Mouse (Mus musculus) Patski (cell line): Measurements from ENCODE around the gene Gipc3. TPM values are rescaled to one million over a fixed set of nuclear protein-coding genes. Genes with fewer than 3 reads are reported as not detected.
A peak's percentile ranks its signal among the peaks of the same experiment; 100 is the strongest.

Experiments
- ATAC-seq: fragments of 100-300 bp; one replicate; pipeline ENCODE4 v1.8.0; 2021
- CTCF ChIA-PET: fragments of 350-600 bp; sonication (Branson Sonifier 250); formaldehyde crosslinking; loops from one replicate; lab custom pipeline; 2022; ENCODE audit warnings: inconsistent platforms; lab: Charles Lee
- POLR2A ChIA-PET: fragments of 350-600 bp; sonication (Branson Sonifier 250); formaldehyde crosslinking; loops from one replicate; lab custom pipeline; 2022; ENCODE audit warnings: antibody characterized with exemption, inconsistent platforms; lab: Charles Lee
- DNase-seq: peaks from one replicate; pipeline ENCODE4 v3.0.0-alpha.2; 2011; ENCODE audit warnings: low read depth, low spot score
- H3K27me3 ChIP-seq: fragments of 371-371 bp; one replicate; pipeline ENCODE4 v1.5.1; 2021
- CTCF ChIP-seq: fragments of 100-300 bp; IDR thresholded peaks from one replicate; pipeline ENCODE4 v1.5.1; 2021
- in situ Hi-C: fragments of 300-500 bp; cut with MboI; formaldehyde crosslinking; loops from 3 replicates; pipeline ENCODE4 v1.11.1; 2018; ENCODE audit warnings: low pct_unique_long_range_greater_than_20kb, mixed read lengths
- polyA plus RNA-seq: library from polyadenylated mRNA; unstranded; gene quantifications from one replicate; pipeline ENCODE4 v1.2.3, GENCODE M21; 2021

Gipc3 gene
- polyA plus RNA-seq, 1 experiment from 2014 or later: 0.46 TPM

DNA sequence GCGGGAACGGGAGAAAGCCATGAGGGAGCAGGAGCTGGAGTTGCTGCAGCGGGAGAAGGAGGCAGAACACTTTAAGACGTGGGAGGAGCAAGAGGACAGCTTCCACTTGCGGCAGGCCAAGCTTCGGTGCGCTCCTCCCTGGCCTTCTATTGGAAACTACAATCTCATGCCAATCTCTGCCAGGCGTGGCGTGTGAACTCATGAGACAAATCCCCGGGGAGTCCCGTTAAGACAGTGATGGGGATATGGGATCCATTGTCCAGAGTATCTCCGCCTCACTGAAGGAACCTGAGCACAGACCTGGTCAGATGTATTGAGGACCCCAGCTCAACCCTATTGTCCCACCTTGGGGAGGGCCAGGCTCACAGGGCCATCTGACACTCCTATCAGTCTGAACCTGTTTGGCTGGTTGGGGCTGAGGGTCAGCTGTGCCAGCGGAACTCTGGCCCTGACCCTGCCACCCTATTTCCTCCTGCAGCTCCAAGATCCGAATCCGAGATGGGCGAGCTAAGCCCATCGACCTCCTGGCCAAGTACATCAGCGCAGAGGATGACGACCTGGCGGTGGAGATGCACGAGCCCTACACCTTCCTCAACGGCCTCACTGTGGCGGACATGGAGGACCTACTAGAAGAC is 19.8 kb downstream of the Gipc3 start:
- H3K27me3 ChIP-seq: no peaks in the 10 kb centered on the region
- ATAC-seq: no peak
- no peak for DNase-seq
- in situ Hi-C loops: no loop called here
- ChIA-PET CTCF (interaction anchor here (0.9 to 1.2 kb wide), 5 partner anchors 19 to 34 kb away, joined by 3 to 4 read pairs (median 4); partner anchors contain the start of genes Gipc3, Hmg20b and Pip5k1c), POLR2A (no interaction called here)
- no peak for TF ChIP-seq CTCF

DNA sequence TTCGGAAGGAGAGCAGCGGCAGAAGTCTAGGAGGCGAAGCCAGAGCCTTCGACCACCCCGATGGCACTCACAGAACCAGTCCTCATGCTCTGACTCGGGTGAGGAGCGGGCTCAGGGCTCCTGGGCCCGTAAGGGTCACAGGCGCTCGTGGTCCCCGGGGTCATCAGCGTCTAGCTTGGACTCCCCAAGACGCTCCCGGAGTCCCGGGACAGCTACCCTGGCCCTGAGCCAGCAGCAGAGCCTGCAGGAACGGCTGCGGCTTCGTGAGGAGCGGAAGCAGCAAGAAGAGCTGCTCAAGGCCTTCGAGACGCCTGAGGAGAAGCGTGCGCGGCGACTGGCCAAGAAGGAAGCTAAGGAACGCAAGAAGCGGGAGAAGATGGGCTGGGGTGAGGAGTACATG is 20.6 kb downstream of the Gipc3 start:
- POLR2A ChIA-PET: no interaction called here
- TF ChIP-seq CTCF: no peak
- CTCF ChIA-PET: interaction anchor here (0.9 to 1.1 kb wide), 2 partner anchors 28 to 30 kb away, joined by 4 read pairs; partner anchors contain the start of genes Hmg20b and Pip5k1c
- no peaks in the 10 kb centered on the region for H3K27me3 ChIP-seq
- DNase-seq: no peak
- in situ Hi-C loops: no loop called here
- no peak for ATAC-seq

DNA sequence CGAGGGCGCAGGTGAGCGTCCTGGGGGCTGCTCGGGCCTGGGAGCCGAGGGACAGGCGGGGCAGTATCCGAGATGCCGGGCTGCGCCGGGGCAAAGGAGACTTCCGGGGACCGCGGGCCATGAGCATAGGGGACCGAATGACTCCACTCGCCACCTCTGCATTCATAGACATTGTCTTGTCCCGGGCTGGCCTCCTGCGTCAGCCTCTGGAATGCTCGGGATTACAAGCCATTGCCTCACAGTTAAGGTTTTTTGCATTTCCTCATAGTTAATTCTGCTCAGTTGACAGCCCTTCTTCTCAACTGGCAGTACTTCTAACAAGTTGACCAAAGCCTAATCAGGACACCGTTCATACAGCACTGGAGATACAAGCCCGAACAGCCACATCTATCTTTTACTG is 21.6 kb downstream of the Gipc3 start:
- in situ Hi-C loops: no loop called here
- ChIA-PET POLR2A (interaction anchor here (1.1 to 1.9 kb wide), 2 partner anchors 9 to 29 kb away, joined by 3 to 8 read pairs; partner anchors contain the start of gene Pip5k1c), CTCF (interaction anchor here (1.3 to 2.6 kb wide), 2 partner anchors 17 to 28 kb away, joined by 5 to 12 read pairs; partner anchors contain the start of gene Pip5k1c)
- DNase-seq: no peak
- no peak for TF ChIP-seq CTCF
- ATAC-seq: no peak
- no peaks in the 10 kb centered on the region for H3K27me3 ChIP-seq

DNA sequence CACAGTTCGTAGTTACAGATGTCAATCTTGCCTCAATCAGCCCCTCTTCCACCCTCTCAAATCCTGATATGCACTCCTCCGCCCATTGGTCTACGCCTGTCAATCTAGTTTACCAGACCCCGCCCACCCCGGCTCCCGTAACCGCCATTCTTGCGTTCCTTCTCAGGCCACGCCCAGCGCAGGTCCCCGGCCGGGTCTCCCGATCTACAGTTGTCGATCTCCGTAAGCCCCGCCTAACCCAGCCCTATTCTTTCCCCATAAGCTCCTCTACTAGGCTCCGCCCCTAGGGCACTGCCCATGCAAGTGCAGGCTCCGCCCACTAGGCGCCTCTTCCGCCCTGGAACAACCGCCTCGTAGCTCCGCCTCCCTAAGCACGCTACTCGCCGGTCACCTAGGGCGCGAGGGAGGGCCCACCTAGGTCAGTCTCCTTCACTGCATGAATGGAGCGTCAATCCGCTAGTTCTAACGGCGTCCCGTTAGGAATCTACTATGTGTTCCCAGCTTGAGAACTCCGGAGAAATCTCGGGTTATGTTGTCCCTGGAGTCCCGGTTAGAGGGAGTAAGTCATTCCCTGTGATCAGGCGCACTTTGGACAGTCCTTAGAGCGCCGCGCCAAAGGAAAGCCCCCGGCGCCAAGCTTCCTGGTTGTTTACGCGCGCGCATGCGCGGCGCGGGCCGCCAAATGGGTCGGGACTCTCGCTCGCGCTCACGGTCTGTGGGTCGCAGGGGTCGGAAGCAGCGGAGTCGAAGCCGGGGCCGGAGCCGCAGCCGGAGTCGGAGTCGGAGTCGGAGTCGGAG is 22.3 kb downstream of the Gipc3 start, which contains the start of gene Cactin:
Gene Cactin, plus strand, starts transcription at position 554 of the 798 bp plus-strand sequence.
- DNase-seq: peak; percentile 96
- no peaks in the 10 kb centered on the region for H3K27me3 ChIP-seq
- ChIA-PET POLR2A (interaction anchor here (0.7 to 1.9 kb wide), 3 partner anchors 9 to 28 kb away, joined by 3 to 8 read pairs (median 3); partner anchors contain the start of gene Pip5k1c), CTCF (interaction anchor here (1.1 to 2.6 kb wide), 5 partner anchors 16 to 97 kb away, joined by 3 to 12 read pairs (median 5); partner anchors contain the start of genes Pip5k1c and Tjp3)
- in situ Hi-C loops: no loop called here
- TF ChIP-seq CTCF: no peak
- ATAC-seq: peak; percentile 86

DNA sequence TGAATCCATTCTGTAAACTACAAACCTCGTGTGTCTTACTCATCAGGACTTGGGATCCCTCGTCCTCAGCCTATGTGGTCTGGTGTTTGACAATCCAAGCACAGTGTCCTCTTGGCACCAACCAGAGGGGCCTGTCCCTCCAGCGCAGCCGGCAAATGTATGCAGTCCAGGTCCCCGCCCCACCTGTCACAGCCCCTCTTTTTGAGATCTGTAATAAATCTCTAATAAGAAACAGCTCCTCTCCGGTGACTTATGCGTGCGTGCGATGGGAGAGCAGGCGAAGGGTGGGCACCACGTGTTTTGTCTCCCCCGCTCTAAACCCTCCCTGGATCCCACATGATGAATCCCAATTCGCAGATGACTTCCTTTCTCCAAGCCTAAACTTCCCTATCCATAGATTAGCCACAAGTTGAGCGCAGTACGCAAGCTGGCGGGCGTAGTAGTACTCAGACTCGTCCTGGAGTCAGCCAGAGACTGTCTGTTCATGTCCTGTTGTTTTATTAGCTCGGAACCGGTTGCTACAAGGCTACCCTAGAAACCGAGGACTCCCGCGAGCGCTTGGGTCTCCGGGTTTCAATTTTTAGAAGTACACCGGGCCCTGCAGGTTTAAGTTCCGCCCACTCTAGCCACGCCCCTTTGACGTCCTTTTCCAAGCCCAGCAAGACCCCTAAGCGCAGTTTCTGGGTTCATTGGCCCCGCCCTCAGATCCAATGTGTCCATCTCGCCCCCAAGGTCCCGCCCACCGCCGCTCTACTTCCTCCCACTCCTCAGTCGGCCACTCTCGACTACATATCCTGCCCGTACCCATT is 23.1 kb downstream of the Gipc3 start:
- ATAC-seq (no peak), DNase-seq (no peak)
- H3K27me3 ChIP-seq: no peaks in the 10 kb centered on the region
- in situ Hi-C loops: no loop called here
- TF ChIP-seq CTCF: no peak
- ChIA-PET CTCF (interaction anchor here (0.9 to 2.6 kb wide), 6 partner anchors 15 to 96 kb away, joined by 3 to 12 read pairs (median 4); partner anchors contain the start of genes Pip5k1c and Tjp3), POLR2A (interaction anchor here (1.9 kb wide), 1 partner anchor 27 kb away, joined by 8 read pairs; the partner anchor contains the start of gene Pip5k1c)

DNA sequence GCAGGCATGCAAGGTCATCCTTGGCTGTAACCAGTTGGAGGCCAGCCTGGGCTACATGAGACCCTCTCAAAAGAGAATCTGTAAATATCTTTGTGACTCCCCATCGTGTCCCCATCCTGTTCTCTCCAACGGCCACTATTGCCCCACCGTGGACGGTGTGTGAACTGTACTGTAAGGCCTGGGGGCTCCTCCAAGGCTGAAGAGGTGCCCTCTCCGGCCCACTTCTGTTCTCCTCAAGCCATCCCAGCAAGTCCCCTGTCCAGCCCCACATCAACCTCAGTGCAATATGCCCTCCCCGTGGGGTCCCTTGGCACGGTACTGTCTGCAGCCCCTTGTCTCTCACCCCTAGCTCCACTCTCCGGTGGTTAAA is 23.8 kb downstream of the Gipc3 start:
- no peak for TF ChIP-seq CTCF
- H3K27me3 ChIP-seq: no peaks in the 10 kb centered on the region
- ChIA-PET CTCF (interaction anchor here (0.9 to 2.6 kb wide), 3 partner anchors 26 to 79 kb away, joined by 3 to 12 read pairs (median 3); partner anchors contain the start of genes Pip5k1c and Tjp3), POLR2A (interaction anchor here (1.9 kb wide), 1 partner anchor 26 kb away, joined by 8 read pairs; the partner anchor contains the start of gene Pip5k1c)
- ATAC-seq (no peak), DNase-seq (no peak)
- in situ Hi-C loops: no loop called here

DNA sequence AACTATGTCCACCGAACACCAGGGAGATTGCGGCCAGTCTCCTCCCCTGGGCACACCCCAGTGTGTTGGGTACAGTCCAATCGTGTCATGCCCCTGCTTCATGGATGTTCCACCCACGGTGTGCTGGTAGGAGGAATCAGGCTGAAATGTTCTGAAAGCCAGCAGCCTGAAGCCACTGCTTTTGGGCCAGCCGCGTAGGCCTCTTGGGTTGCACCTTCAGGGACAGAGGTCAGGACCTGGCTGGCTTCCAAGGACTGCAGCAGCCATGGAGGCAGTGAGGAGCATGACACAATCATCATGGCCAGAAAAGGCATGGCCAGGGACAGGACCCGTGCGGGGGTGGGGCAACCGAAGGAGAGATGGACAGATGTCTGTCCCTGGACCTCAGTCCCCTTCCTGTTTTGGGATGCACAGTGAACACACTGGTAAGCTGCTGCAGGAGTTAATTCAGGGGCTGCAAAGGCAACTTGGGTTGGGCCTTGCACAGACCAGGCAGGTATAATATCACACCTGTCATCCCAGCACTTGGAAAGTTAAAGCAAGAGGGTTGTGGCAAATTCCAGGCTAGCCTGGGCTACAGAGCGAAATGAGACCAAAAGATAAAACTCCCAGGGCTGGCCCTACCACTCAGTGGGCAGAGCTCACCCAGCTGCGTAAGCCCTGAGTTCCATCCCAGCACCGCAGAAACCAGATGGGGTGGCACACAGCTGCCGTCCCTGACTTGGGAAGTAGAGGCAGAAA is 24.3 kb downstream of the Gipc3 start:
- in situ Hi-C loops: no loop called here
- ChIA-PET CTCF (interaction anchor here (0.9 to 2.6 kb wide), 5 partner anchors 14 to 78 kb away, joined by 3 to 12 read pairs (median 5); partner anchors contain the start of gene Pip5k1c), POLR2A (no interaction called here)
- no peaks in the 10 kb centered on the region for H3K27me3 ChIP-seq
- DNase-seq (no peak), ATAC-seq (no peak)
- TF ChIP-seq CTCF: no peak

DNA sequence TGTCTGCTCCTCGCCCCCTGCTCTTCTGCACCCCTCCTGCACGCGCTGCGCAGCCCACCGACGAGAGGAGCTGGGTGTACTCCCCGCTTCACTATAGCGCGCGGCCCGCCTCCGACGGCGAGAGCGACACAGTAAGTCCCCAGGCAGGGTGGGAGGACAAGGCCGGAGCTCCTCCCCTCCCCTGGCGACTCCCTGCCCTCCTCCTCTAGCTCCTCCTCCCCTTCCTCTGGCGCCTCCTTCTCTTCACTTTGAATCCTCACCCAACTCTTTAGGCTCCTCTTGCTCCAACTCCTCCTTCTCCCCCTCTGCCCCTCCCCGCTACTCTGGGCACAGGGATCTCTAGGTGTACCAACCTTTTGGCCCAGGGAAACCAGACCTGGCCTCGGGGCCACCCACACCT is 25.8 kb downstream of the Gipc3 start:
- ATAC-seq (no peak), DNase-seq (no peak)
- in situ Hi-C loops: no loop called here
- H3K27me3 ChIP-seq: no peaks in the 10 kb centered on the region
- POLR2A ChIA-PET: no interaction called here
- TF ChIP-seq CTCF: no peak
- CTCF ChIA-PET: interaction anchor here (1.5 to 2.0 kb wide), 2 partner anchors 12 to 25 kb away, joined by 5 to 11 read pairs; partner anchors contain the start of gene Pip5k1c
